Mouse (Mus musculus) CD4-positive, CD25-positive, alpha-beta regulatory T cell, adult 4 months (primary cell): ENCODE measurements around the gene Sh2b3. TPM values are rescaled to one million over a fixed set of nuclear protein-coding genes. Genes with fewer than 3 reads are reported as not detected.
A peak's percentile ranks its signal among the peaks of the same experiment; 100 is the strongest.
"Not testable (repeated sequence)": the region's sequence is repeated elsewhere in the genome, so short reads cannot be mapped to it uniquely, and the experiment has no call there.

Experiments used
- ATAC-seq: one replicate; pipeline ENCODE4 v1.8.0; 2017
- polyA plus RNA-seq, 2 experiments: library from polyadenylated mRNA; unstranded; fragments of 100-300 nt; shearing (Covaris generic); gene quantifications; one replicate each; pipeline ENCODE4 v1.2.1; 2017

The Sh2b3 gene
- 10 to 100 TPM; 10.2 to 12.1 TPM for polyA plus RNA-seq

DNA sequence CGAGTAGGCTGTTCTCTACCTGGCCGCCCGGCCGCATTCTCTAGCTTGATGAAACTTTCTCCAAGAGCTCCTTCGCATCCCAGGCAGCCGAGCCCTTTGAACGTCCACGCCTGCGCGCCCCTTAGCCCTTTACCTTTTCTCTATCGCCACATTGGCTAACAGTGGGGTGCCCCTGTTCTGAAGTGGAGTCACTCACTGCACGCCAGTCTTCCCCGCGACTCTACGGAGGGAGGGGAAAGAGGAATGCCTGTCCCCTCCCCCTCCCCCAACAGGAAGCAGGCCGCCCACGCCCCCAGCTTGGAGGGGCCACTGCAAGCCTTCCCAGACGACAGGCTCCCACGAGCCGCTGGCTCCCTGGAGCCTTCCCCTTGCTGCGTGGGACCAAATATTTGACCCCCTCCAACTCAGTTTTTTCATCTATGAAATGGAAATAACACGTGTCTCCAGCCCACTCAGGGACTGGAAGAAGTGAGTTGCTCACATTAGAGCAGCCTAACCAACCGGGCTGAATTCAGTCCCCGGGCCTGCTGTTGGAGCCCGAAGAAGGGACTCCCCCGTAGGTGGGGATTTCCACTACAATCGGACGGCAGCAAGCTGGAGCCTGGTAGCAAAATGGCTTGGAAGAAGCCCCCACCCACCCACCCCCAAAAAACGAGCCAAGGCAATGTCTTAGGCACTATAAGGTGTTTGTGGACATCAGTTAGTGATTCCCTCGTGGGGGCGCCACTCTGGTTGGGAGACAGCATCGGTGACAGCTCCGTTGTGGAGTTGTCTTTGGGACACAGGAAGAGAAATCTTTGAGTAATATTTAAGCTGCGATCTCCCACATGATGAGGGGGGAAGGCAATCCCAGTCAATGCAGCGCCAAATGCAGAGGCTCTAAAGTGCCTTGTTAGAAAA is at the start of gene Sh2b3:
Sh2b3 (minus strand) TSS at position 206 of the 900 bp plus-strand sequence.
- ATAC-seq: peak; percentile 17

DNA sequence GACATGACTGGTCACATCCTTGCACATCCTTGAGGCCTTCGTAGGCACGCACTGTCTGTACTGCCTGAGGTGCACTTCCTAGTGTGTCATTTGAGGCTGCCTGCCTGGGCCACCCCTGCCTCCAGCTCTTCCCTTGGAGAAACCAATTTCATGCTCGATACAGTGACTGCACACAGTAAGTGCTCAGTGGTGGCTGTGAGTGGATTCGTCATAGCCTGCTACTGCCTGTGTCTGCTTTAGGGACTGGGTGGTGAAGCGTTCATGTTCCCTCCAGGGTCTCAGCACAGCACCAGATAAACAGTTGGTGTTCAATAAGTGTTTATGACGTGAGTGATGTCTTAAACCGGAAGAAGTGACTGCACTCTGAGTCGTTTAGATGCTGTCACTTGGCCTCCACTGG is 45.9 kb upstream of the Sh2b3 start:
- ATAC-seq: no peak

DNA sequence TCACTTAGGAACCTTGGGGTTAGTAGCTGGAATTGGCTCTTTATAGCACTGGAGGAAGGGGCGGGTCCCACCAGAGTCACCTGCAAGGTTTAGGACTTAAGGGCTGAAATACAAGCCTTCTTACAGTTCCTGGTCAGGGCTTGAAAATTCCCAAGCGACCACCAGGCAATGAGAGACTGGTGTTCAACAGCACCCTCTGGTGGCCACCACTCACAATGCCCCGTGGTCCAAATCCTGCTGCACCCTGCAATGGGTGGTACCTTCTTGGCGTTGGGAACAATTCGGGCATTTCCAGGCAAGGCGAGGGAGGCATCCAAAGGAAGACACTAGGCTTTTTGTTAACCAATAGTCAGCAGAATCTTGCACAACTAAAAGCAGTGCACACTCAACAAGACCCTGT is 41.8 kb upstream of the Sh2b3 start:
- no peak for ATAC-seq

GRCm38 (mm10) chr5:121878703-121879102 is 41.3 kb upstream of the Sh2b3 start:
- ATAC-seq: no peak

DNA sequence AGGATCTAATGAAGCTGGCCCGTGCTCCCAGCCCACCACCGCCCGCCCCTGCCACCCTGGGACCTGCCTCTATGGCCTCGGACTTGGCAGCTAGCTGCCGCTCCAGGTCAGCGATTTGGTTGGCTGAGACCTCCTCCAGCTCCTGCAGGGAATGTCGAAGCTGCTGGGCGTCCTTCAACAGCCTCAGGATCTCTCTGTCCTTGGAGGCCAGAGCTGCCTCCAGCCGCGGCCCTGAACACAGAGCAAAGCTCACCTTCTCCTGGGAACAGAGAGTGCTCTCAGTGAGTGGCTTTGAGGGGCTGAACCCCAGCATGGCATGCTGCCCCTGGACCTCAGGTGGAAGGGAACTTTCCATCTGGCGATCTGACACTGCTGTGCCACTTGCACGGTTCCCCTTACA is 39.5 kb upstream of the Sh2b3 start:
- no peak for ATAC-seq

- ATAC-seq: no peak
Observed at GRCm38 (mm10) chr5:121875041-121875440, 37.6 kb upstream of the Sh2b3 start.

GRCm38 (mm10) chr5:121872158-121872557 is 34.7 kb upstream of the Sh2b3 start:
- no peak for ATAC-seq

DNA sequence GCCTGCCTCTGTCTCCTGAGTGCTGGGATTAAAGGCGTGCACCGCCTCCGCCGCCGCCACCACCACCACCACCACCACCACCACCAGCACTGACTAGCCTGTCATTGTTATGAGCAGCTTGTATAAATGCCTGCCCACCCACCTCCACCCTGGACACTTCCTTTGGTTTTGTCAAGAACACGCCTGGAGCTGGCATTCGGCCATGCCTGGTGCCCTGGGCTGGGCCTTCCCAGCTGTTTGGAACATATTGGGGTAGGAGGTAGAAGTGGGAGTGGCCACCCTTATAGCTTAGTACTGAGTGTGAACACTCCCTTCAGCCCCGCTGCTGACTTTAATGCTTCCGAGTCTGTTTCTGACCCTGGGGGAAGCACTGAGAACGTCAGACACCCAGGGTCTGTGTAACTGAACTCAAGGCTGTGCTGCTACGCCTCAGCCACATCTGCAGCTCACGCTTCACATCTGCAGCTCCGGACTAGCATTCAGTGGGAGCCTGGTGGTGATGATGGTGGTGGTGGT is 34.1 kb upstream of the Sh2b3 start:
- ATAC-seq: no peak

- no peak for ATAC-seq
Observed at GRCm38 (mm10) chr5:121870832-121871231, 33.4 kb upstream of the Sh2b3 start.

DNA sequence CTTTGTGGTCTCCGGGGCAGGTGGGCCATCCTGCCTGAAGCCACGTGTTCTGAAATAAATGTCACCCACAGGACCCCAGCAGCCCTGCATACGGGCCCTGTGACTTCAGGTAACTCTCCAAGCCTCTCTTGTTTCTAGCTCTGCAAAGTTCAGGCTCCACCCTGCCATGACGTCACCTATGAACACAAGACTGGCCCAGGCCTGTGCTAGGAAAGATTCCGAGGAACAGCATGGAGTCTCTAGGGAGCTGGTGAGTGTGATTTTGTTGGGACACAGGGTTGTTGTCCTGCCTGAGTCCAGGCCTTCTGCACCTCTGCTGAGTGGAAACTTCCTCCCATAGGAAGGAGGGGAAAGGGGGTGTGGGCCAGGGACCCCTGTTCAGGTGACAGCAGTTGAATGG is 30.5 kb upstream of the Sh2b3 start:
- ATAC-seq: no peak

- no peak for ATAC-seq
Observed at GRCm38 (mm10) chr5:121864330-121864729, 26.9 kb upstream of the Sh2b3 start.

DNA sequence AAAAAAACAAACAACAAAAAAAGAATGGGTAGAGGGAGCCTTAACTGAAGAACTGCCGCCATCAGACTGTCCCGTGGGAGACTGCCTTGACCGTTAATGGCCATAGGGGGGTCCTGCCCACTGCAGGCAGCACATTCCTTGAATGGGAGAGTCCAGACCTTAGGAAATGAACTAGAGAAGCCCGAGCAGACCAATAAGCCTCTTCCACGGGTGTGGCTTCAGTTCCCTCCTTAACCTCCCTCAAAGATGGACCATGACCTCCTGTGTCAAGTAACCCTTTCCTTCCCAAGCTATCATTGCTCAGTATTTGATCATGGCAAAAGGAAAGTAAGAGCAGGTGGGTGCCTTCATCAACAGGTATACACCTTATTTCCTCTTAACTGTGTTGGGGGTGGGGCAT is 24.5 kb upstream of the Sh2b3 start:
- ATAC-seq: no peak

DNA sequence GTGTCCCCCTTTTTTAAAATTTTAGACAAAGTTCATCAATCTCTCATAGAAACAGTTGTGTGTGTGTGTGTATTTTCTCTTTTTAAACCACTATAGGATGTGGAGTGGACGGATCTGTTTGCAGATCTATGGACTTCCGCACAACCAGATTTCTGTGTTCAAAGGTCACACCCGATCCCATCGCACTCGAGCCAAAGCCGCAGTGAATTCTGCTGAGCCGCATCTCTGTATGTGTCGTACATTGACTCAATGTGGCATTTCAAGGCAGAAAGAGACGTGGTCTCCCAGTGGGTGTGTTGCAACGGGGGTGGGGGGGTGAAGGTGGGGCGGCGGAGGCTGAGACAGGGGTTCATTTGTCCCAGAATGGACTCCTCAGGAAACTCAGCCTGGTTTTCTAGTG is 21.0 kb upstream of the Sh2b3 start:
- ATAC-seq: no peak

GRCm38 (mm10) chr5:121856740-121857139 is 19.3 kb upstream of the Sh2b3 start:
- ATAC-seq: no peak

GRCm38 (mm10) chr5:121854768-121855167 is 17.3 kb upstream of the Sh2b3 start:
- ATAC-seq: no peak

GRCm38 (mm10) chr5:121853368-121854051 is 16.1 kb upstream of the Sh2b3 start:
- no peak for ATAC-seq

DNA sequence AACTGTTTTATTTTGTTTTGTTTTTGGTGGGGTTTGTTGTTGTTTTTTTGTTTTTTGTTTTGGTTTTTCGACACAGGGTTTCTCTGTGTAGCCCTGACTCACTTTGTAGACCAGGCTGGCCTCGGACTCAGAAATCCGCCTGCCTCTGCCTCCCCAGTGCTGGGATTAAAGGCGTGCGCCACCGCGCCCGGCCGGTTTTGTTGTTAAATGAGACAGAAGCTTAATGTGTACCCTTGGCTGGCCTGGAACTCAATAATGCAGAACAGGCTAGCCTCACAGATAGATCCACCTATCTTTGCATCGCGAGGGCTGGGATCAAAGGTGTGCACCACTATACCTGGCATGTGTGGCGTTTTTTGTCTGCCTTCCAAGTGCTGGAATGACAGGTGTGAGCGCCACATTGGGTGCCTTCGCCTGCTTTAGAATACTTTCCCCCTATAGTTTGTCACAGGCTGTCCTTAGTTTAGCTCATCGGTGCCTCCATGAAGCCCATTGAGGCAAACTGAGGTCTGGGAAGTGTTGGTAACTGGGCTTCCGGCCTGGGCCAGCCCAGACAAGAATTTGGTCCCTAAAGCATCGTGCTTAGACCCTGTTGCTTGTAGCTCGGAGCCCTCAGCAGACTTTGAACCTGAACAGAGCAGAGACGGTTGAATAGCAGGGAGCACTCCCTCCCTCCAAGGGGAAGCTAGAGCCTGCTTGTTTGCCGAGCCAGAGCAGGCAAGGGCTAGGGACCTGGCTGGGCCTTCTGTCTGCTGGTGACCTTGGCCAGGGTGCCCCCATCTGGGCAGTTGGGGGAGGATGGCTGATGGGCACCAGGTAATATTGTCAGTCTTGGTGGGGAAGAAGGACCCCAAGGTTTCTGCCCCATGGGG is 12.3 kb upstream of the Sh2b3 start:
- no peak for ATAC-seq

- ATAC-seq: peak; percentile 95
Observed at GRCm38 (mm10) chr5:121848743-121849142, 11.3 kb upstream of the Sh2b3 start, which contains the start of gene Pheta1. Gene Pheta1, plus strand, starts transcription at chr5:121848984.

- peak; percentile 55 for ATAC-seq
Observed at GRCm38 (mm10) chr5:121848035-121848519, 10.6 kb upstream of the Sh2b3 start.

DNA sequence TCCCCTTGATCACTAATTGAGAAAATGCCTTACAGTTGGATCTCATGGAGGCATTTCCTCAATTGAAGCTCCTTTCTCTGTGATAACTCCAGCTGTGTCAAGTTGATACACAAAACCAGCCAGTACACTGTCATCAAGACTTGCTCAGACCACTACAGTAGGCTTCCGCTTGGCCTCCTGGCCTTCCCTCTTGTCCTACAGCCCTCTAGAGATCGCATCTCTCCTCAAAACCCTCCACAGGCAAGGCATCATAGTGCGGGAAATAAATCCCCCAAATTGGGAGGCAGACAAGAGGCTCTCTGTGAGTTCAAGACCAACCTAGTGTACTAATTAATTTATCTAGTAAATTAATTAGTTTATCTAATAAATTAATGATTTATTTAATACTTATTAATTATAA is 9.8 kb upstream of the Sh2b3 start:
- not testable (repeated sequence) for ATAC-seq

GRCm38 (mm10) chr5:121846322-121846721 is 8.9 kb upstream of the Sh2b3 start:
- ATAC-seq: no peak

GRCm38 (mm10) chr5:121845361-121845760 is 7.9 kb upstream of the Sh2b3 start:
- no peak for ATAC-seq
